Mouse (Mus musculus) monocyte, adult 5-6 weeks (primary cell): ENCODE results near the gene Adam33. TPM values are rescaled to one million over a fixed set of nuclear protein-coding genes. Genes with fewer than 3 reads are reported as not detected.
"Not testable (repeated sequence)": the region's sequence is repeated elsewhere in the genome, so short reads cannot be mapped to it uniquely, and the experiment has no call there.

ENCODE experiments used
- ATAC-seq: fragments of 153-309, 156-312 bp; replicated peaks from 2 replicates; pipeline ENCODE4 v1.8.0; 2017; ENCODE audit warnings: mild to moderate bottlenecking; ENCODE audit not compliant: low TSS enrichment, insufficient number of reproducible peaks, severe bottlenecking, poor library complexity, low FRiP score
- total RNA-seq: library from RNA; stranded (forward); fragments of 200-1000, 200-491, 200-594 nt; gene quantifications from 3 replicates; pipeline ENCODE4 v1.2.3, GENCODE M21; 2017

The Adam33 gene
- total RNA-seq, 1 experiment from 2014 or later = not detected

GRCm38 (mm10) chr2:131037226-131037990 lies 26.2 kb downstream of the Adam33 start:
- ATAC-seq = no peak

DNA sequence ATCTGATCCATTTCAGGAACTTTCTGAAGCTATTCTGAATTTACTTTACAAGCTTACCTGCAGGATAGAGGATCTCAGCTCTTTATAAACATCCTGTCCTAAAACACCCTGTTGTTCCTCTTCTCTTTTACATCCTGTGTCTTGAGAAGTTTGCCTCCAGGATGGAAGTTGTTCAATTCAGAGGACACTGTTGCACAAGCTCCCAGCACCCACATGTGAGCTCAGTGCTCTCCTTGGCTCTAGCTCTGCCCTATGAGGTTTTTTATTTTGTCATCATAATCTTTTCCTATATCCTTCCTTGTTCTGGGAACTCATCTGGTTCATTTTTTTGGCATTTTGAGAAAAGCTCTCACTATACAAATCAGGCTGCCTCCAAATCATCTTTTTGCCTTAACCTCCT lies 26.9 kb downstream of the Adam33 start:
- ATAC-seq = no peak

DNA sequence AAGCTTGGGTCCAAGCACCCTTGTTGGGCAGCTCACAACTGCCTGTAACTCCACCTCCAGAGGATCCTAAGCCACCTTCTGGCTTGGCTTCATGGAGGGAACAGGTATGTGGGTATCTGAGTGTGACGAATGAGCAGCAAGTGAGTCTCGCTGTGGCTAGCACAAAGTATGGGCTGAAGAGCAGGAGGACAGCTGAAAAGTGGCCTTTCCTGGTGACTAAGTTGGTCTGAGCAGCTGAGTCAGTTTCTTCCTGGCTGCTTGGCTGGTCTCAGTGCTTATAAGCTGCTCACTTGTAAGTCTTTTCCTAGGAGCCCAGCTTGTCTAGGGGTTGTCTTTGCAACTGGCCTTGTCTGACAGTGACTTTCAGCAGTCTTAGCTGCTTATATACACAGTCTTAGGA lies 27.3 kb downstream of the Adam33 start:
- no peak for ATAC-seq

GRCm38 (mm10) chr2:131031406-131031805 lies 32.2 kb downstream of the Adam33 start:
- ATAC-seq = not testable (repeated sequence)

- ATAC-seq = no peak
Measured at GRCm38 (mm10) chr2:131030998-131031397, 32.6 kb downstream of the Adam33 start.

- no peak for ATAC-seq
Measured at GRCm38 (mm10) chr2:131030561-131030960, 33.1 kb downstream of the Adam33 start.

- ATAC-seq = no peak
Measured at GRCm38 (mm10) chr2:131029065-131029935, 34.3 kb downstream of the Adam33 start.

- ATAC-seq = no peak
Measured at GRCm38 (mm10) chr2:131026941-131027340, 36.7 kb downstream of the Adam33 start.

GRCm38 (mm10) chr2:131025230-131025629 lies 38.4 kb downstream of the Adam33 start:
- ATAC-seq = no peak

DNA sequence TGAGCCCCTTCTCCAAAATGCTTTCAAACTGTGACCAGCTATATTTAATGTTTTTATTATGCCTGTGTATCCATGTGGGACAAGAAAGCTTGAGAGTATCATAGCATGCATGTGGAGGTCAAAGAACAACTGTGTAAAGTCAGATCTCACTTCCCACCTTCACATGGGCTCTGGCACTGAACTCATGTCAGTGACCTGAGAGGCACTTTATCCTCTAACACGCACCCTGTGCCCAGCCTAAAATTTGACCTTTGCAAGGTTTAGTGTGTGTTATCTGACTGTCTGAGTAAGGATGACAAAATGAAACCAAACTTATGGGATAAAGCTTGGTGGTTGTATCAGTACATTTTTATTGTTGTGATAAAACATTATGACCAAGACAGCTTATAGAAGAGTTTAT lies 53.0 kb downstream of the Adam33 start:
- no peak for ATAC-seq

DNA sequence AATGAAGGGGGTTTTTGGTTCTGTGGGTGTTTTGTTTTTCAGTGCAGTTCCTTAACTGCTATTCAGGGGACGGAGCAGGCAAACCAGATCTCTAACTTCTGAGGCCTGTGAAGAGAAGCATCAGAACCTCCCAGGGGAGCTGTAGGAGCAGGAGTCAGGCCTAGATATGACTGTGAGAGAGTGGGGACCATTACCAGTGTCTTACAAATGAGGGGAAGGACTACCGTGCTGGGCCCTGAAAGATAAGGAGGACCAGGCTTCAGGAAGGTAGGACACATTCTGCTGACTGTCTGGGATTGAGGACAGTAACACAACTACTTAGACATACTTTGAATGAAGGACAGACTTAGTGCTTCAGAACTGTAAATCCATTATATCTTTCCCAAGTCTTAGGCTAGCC lies 54.5 kb downstream of the Adam33 start:
- no peak for ATAC-seq

Other genes with a start within 250 kb of the Adam33 start
- gene 4930402H24Rik, start 157.4 kb downstream of the Adam33 start, total RNA-seq = 9.0 to 34.0 TPM (median 14.8 TPM) in 3 replicates
- 7.9 to 15.1 TPM (median 13.4 TPM) in 3 replicates for gene Atrn, start 157.3 kb downstream of the Adam33 start, total RNA-seq
- gene Gfra4, start 20.7 kb downstream of the Adam33 start, total RNA-seq = not detected in 3 replicates
- 0.68 to 0.75 TPM in 2 of 3 replicates, not detected in the other for gene Siglec1, start 23.0 kb upstream of the Adam33 start, total RNA-seq
- gene Hspa12b, start 63.5 kb upstream of the Adam33 start, total RNA-seq = not detected in 3 replicates
- gene Gm11037, start 69.7 kb upstream of the Adam33 start, total RNA-seq = not detected in 3 replicates
- 4.0 to 11.8 TPM (median 5.2 TPM) in 3 replicates for gene 1700037H04Rik, start 96.3 kb upstream of the Adam33 start, total RNA-seq
- 12.5 to 17.0 TPM (median 14.0 TPM) in 3 replicates for gene Cenpb, start 116.3 kb upstream of the Adam33 start, total RNA-seq
- gene Cdc25b, start 123.1 kb upstream of the Adam33 start, total RNA-seq = 7.7 to 39.4 TPM (median 11.3 TPM) in 3 replicates
- gene Spef1, start 123.5 kb upstream of the Adam33 start, total RNA-seq = 0.38 to 1.6 TPM in 2 of 3 replicates, not detected in the other
- gene Ap5s1, start 143.3 kb upstream of the Adam33 start, total RNA-seq = 3.0 to 15.2 TPM (median 13.2 TPM) in 3 replicates
- 8.0 to 16.9 TPM (median 9.0 TPM) in 3 replicates for gene Mavs, start 170.2 kb upstream of the Adam33 start, total RNA-seq
- gene Pank2, start 198.7 kb upstream of the Adam33 start, total RNA-seq = 38.1 to 53.4 TPM (median 45.9 TPM) in 3 replicates